28 mouse cellular contexts compared by ENCODE assay signal in genomic region chr3:129591761-129592160, GRCm38 (mm10). TPM values are rescaled to one million over a fixed set of nuclear protein-coding genes. Genes with fewer than 3 reads are reported as not detected.
DNase-seq lines count a peak whose midpoint lies in the region; ATAC-seq lines count a peak whose summit lies in the region.
"Had no signal": no experiment of that assay in that cellular context is flagged by ENCODE, and none has a peak within 500 bp of the region (broad histone marks: within the 10 kb centered on the region; RNA-seq: fewer than 3 reads in every experiment).

No protein-coding gene starts in this region.

- 88% methylated on average over 8 of the region's 8 CpGs for WGBS in heart, embryonic 15.5 days
- 74% methylated on average over 8 of the region's 8 CpGs for WGBS in liver, embryonic 16.5 days (ENCODE audit: insufficient replicate concordance)

- H3K4me1 ChIP-seq in heart, embryonic 15.5 days (replicated peaks), result peaks cover 30% of the 10 kb centered on the region
- peaks cover 6% of the 10 kb centered on the region for H3K4me1 ChIP-seq in brown adipose tissue, adult 24 weeks (ENCODE audit: control insufficient read depth, insufficient read depth, insufficient read length, low read length)
- peaks cover 3% of the 10 kb centered on the region; the same call in 1 of the 2 replicates for H3K4me1 ChIP-seq in liver, embryonic 16.5 days (ENCODE audit: control insufficient read depth, low read depth, low read length)
- H3K4me1 ChIP-seq: neural tube, embryonic 13.5 days; stomach, embryonic 15.5 days had no signal

- DNase-seq in cerebellum, postnatal 10 days, result peak; percentile 31 to 32
- no peak for DNase-seq in cerebellum, adult 11 months
- no peak for DNase-seq in heart, adult 11 months
- no peak for DNase-seq in ovary, adult 18-20 months (ENCODE audit: low spot score)
- DNase-seq: adrenal gland, postnatal 25 days; B cell, adult 2 months; gastrocnemius, postnatal 25 days; heart, postnatal 36 days; layer of hippocampus, adult 9-11 months; lung, adult 18-20 months; lung, postnatal 10 days; right cerebral cortex, adult 18-20 months; right cerebral cortex, postnatal 4 days; thymus, postnatal 25 days had no signal

- H3K36me3 ChIP-seq in heart, embryonic 15.5 days, result no peaks in the 10 kb centered on the region
- no peaks in the 10 kb centered on the region for H3K36me3 ChIP-seq in liver, embryonic 16.5 days (ENCODE audit: control insufficient read depth, insufficient read depth)
- H3K36me3 ChIP-seq: limb, embryonic 13.5 days; neural tube, embryonic 13.5 days; stomach, embryonic 15.5 days had no signal

- H3K27ac ChIP-seq in heart, embryonic 15.5 days, result 0 out of 2 replicates have a peak overlapping the region, but pooled peaks have one; percentile 88
- H3K27ac ChIP-seq in brown adipose tissue, adult 24 weeks (replicated peaks; ENCODE audit: low read depth, low read length), result peak overlapping the region; percentile 91
- no peak overlapping the region for H3K27ac ChIP-seq in liver, embryonic 16.5 days (ENCODE audit: low read length)
- H3K27ac ChIP-seq: hindbrain, embryonic 14.5 days; limb, embryonic 13.5 days; neural tube, embryonic 13.5 days; stomach, embryonic 15.5 days had no signal

- H3K9me3 ChIP-seq in heart, embryonic 15.5 days (replicated peaks), result no peaks in the 10 kb centered on the region
- H3K9me3 ChIP-seq in liver, embryonic 16.5 days (replicated peaks; ENCODE audit: control insufficient read depth, low read length), result no peaks in the 10 kb centered on the region
- H3K9me3 ChIP-seq: G1E; limb, embryonic 13.5 days; midbrain, embryonic 10.5 days; neural tube, embryonic 13.5 days; stomach, embryonic 15.5 days had no signal

- no peak overlapping the region for H3K9ac ChIP-seq in heart, embryonic 15.5 days
- H3K9ac ChIP-seq in liver, embryonic 16.5 days (ENCODE audit: low read depth, low read length), result no peak overlapping the region
- H3K9ac ChIP-seq: hindbrain, embryonic 14.5 days; limb, embryonic 13.5 days; neural tube, embryonic 13.5 days; stomach, embryonic 15.5 days had no signal

- H3K4me2 ChIP-seq in heart, embryonic 15.5 days, result no peak overlapping the region
- H3K4me2 ChIP-seq in liver, embryonic 16.5 days (ENCODE audit: low read depth, low read length), result no peak overlapping the region
- H3K4me2 ChIP-seq: hindbrain, embryonic 14.5 days; limb, embryonic 13.5 days; neural tube, embryonic 13.5 days; stomach, embryonic 15.5 days had no signal

- H3K4me3 ChIP-seq in heart, embryonic 15.5 days, result no peak overlapping the region
- H3K4me3 ChIP-seq in brown adipose tissue, adult 24 weeks (ENCODE audit: insufficient read depth, low read depth, low read length), result no peak overlapping the region
- no peak overlapping the region for H3K4me3 ChIP-seq in liver, embryonic 16.5 days (ENCODE audit: low read depth, low read length)
- H3K4me3 ChIP-seq: limb, embryonic 13.5 days; midbrain, embryonic 10.5 days; myocyte; neural tube, embryonic 13.5 days; stomach, embryonic 15.5 days had no signal

- H3K27me3 ChIP-seq in heart, embryonic 15.5 days, result no peaks in the 10 kb centered on the region
- H3K27me3 ChIP-seq in liver, embryonic 16.5 days (ENCODE audit: control insufficient read depth, insufficient read depth, low read depth, low read length), result no peaks in the 10 kb centered on the region
- H3K27me3 ChIP-seq: CH12.LX; limb, embryonic 13.5 days; neural tube, embryonic 13.5 days; Patski; stomach, embryonic 15.5 days had no signal

- no peak for ATAC-seq in heart, embryonic 15.5 days (replicated peaks; ENCODE audit: insufficient number of reproducible peaks, insufficient read depth, low FRiP score, low read depth)
- ATAC-seq in liver, embryonic 16.5 days (ENCODE audit: low read depth), result peak; percentile 13; the same call in 1 of the 2 replicates
- ATAC-seq: inflammation-experienced regulatory T-cells, adult 6 months; midbrain, embryonic 16.5 days; Patski had no signal

RNA-seq across cellular contexts. Expression of gene Elovl6, which starts 59.6 kb away (rescaled TPM):
- polyA plus RNA-seq in heart, embryonic 15.5 days (2015; fragmentation: Nextera tagmentation; extraction: Ambion mirVana), result 6.4 and 10.5 TPM in 2 replicates
- polyA plus RNA-seq in brown adipose tissue, adult 24 weeks (2012; ENCODE audit: insufficient read depth, insufficient read length, missing spikeins), result 307 and 735 TPM in 2 replicates
- polyA plus RNA-seq in liver, embryonic 16.5 days (2015; fragmentation: Nextera tagmentation; extraction: Ambion mirVana), result 11.0 and 15.0 TPM in 2 replicates

Comparison
In these comparisons a context has a peak if more than half of its experiments do, and no peak if none do; other contexts are left out.
1. DNase-seq: peak in cerebellum, postnatal 10 days (2 of 2); none in cerebellum, adult 11 months (single experiment), heart, adult 11 months (single experiment) and ovary, adult 18-20 months (single experiment).
2. RNA of gene Elovl6, which starts 59.6 kb away (polyA plus RNA-seq): 307 to 735 TPM in brown adipose tissue, adult 24 weeks; 11.0 to 15.0 TPM in liver, embryonic 16.5 days and 6.4 to 10.5 TPM in heart, embryonic 15.5 days; every median in the first group is over 10 times any median in the second.